Mouse (Mus musculus): ENCODE measurements around the gene Ralgapa1. TPM values are rescaled to one million over a fixed set of nuclear protein-coding genes. Genes with fewer than 3 reads are reported as not detected.
"Not testable (repeated sequence)": the region's sequence is repeated elsewhere in the genome, so short reads cannot be mapped to it uniquely, and the experiment has no call there.

Ralgapa1 gene
- total RNA-seq, 2 experiments from 2014 or later, result 74.2 to 80.3 TPM

GRCm38 (mm10) chr12:55800144-55800543 lies 20.8 kb downstream of the Ralgapa1 start:
- DNase-seq, result no peak

- DNase-seq, result peak in 1 of 2 experiments; percentile 18
Measured at GRCm38 (mm10) chr12:55798745-55799144, 22.2 kb downstream of the Ralgapa1 start.

- no peak for DNase-seq
Measured at GRCm38 (mm10) chr12:55797103-55797502, 23.9 kb downstream of the Ralgapa1 start.

- not testable (repeated sequence) for DNase-seq
Measured at GRCm38 (mm10) chr12:55794485-55794884, 26.5 kb downstream of the Ralgapa1 start.

GRCm38 (mm10) chr12:55785252-55785651 lies 35.7 kb downstream of the Ralgapa1 start:
- no peak for DNase-seq

- no peak for DNase-seq
Measured at GRCm38 (mm10) chr12:55782662-55783061, 38.3 kb downstream of the Ralgapa1 start.

GRCm38 (mm10) chr12:55778301-55778700 lies 42.7 kb downstream of the Ralgapa1 start:
- DNase-seq, result peak; percentile 69 to 76

GRCm38 (mm10) chr12:55777356-55777755 lies 43.6 kb downstream of the Ralgapa1 start:
- no peak for DNase-seq

GRCm38 (mm10) chr12:55774316-55774715 lies 46.7 kb downstream of the Ralgapa1 start:
- no peak for DNase-seq

GRCm38 (mm10) chr12:55720319-55720718 lies 100.6 kb downstream of the Ralgapa1 start:
- no peak for DNase-seq

- peak in 1 of 2 experiments; percentile 35 for DNase-seq
Measured at GRCm38 (mm10) chr12:55705881-55706280, 115.1 kb downstream of the Ralgapa1 start.

GRCm38 (mm10) chr12:55666699-55667098 lies 154.3 kb downstream of the Ralgapa1 start:
- no peak for DNase-seq

GRCm38 (mm10) chr12:55663194-55663593 lies 157.8 kb downstream of the Ralgapa1 start:
- DNase-seq, result not testable (repeated sequence)

- no peak for DNase-seq
Measured at GRCm38 (mm10) chr12:55648011-55648525, 172.9 kb downstream of the Ralgapa1 start.

GRCm38 (mm10) chr12:55626711-55627110 lies 194.3 kb downstream of the Ralgapa1 start:
- DNase-seq, result peak in 1 of 2 experiments; percentile 15

- DNase-seq, result no peak
Measured at GRCm38 (mm10) chr12:55623254-55623653, 197.7 kb downstream of the Ralgapa1 start.

- DNase-seq, result no peak
Measured at GRCm38 (mm10) chr12:55622615-55623245, 198.2 kb downstream of the Ralgapa1 start.

- no peak for DNase-seq
Measured at GRCm38 (mm10) chr12:55620321-55620720, 200.6 kb downstream of the Ralgapa1 start.

GRCm38 (mm10) chr12:55610812-55611211 lies 210.2 kb downstream of the Ralgapa1 start:
- DNase-seq, result no peak

- DNase-seq, result peak in 1 of 2 experiments; percentile 6
Measured at GRCm38 (mm10) chr12:55607902-55608301, 213.1 kb downstream of the Ralgapa1 start.

GRCm38 (mm10) chr12:55604411-55604810 lies 216.6 kb downstream of the Ralgapa1 start:
- DNase-seq, result no peak

- no peak for DNase-seq
Measured at GRCm38 (mm10) chr12:55600503-55600994, 220.4 kb downstream of the Ralgapa1 start.

GRCm38 (mm10) chr12:55599639-55600502 lies 221.1 kb downstream of the Ralgapa1 start:
- peak; percentile 78 to 79 for DNase-seq
